Mouse (Mus musculus) lung, embryonic 14.5 days (tissue): ENCODE measurements around the gene Nek9. TPM values are rescaled to one million over a fixed set of nuclear protein-coding genes. Genes with fewer than 3 reads are reported as not detected.

Source experiments
- ATAC-seq: fragments of 200-750 bp; cut with Nextera tagmentation; 2 replicates; pipeline ENCODE4 v1.8.0; 2017; ENCODE audit warnings: mild to moderate bottlenecking, moderate TSS enrichment, moderate library complexity; ENCODE audit not compliant: insufficient read depth
- DNase-seq: peaks from one replicate; pipeline ENCODE4 v3.0.0-alpha.2; 2015
- H3K27ac ChIP-seq: fragments of 300-500 bp; sonication (generic); 2 replicates; pipeline ENCODE4 v1.5.1; 2014; ENCODE audit warnings: low read depth, mild to moderate bottlenecking, moderate library complexity
- H3K27me3 ChIP-seq: fragments of 300-500 bp; sonication (generic); 2 replicates; pipeline ENCODE4 v1.6.1; 2014; ENCODE audit warnings: low read length, control low read depth; ENCODE audit not compliant: insufficient read depth
- H3K36me3 ChIP-seq: fragments of 300-500 bp; sonication (generic); 2 replicates; pipeline ENCODE4 v1.6.1; 2014; ENCODE audit warnings: control low read depth; ENCODE audit not compliant: insufficient read depth
- H3K4me1 ChIP-seq: fragments of 300-500 bp; sonication (generic); 2 replicates; pipeline ENCODE4 v1.6.1; 2014; ENCODE audit warnings: antibody characterized with exemption, control low read depth; ENCODE audit not compliant: insufficient read depth
- H3K4me2 ChIP-seq: fragments of 300-500 bp; sonication (generic); 2 replicates; pipeline ENCODE4 v1.6.1; 2014; ENCODE audit warnings: mild to moderate bottlenecking
- H3K4me3 ChIP-seq: fragments of 300-500 bp; sonication (generic); 2 replicates; pipeline ENCODE4 v1.5.1; 2014; ENCODE audit warnings: low read depth, low read length
- H3K9ac ChIP-seq: fragments of 300-500 bp; sonication (generic); 2 replicates; pipeline ENCODE4 v1.6.1; 2014
- H3K9me3 ChIP-seq: fragments of 300-500 bp; sonication (generic); 2 replicates; pipeline ENCODE4 v1.6.1; 2016; ENCODE audit warnings: low read depth, low read length, control low read depth
- CTCF ChIP-seq: IDR thresholded peaks from 2 replicates; pipeline ENCODE4 v1.5.1; 2016; ENCODE audit warnings: antibody characterized with exemption, low read depth
- WGBS: fragments of 180-500 bp; shearing (Covaris S2); extraction: QIAGEN DNeasy Blood & Tissue Kit; methylation state at CpG from one replicate; pipeline ENCODE4 v1.1.7; 2014; 5-methylcytosine and 5-hydroxymethylcytosine counted together
- polyA plus RNA-seq: library from polyadenylated mRNA; unstranded; fragments of >200 nt; fragmentation: Nextera tagmentation; extraction: Ambion mirVana; gene quantifications from 2 replicates; pipeline ENCODE4 v1.2.1, GENCODE M21; 2014

Nek9 gene
- polyA plus RNA-seq, 1 experiment from 2014 or later, result 18.2 TPM

GRCm38 (mm10) chr12:85337567-85338311 lies 1.4 kb downstream of the Nek9 start:
- Histone ChIP-seq H3K27me3 (no peaks in the 10 kb centered on the region), H3K36me3 (peaks cover 42% of the 10 kb centered on the region), H3K9ac (peak overlapping the region; percentile 97; the same call in 1 of the 2 replicates), H3K4me2 (peak overlapping the region; percentile 64), H3K4me3 (peak overlapping the region; percentile 96), H3K9me3 (no peaks in the 10 kb centered on the region), H3K4me1 (0 out of 2 replicates have a peak, but pooled peaks cover 4% of the 10 kb centered on the region), H3K27ac (no peak overlapping the region)
- ATAC-seq (no peak), DNase-seq (no peak)
- 71% methylated on average over 6 of the region's 6 CpGs for WGBS
- TF ChIP-seq CTCF, result no peak

- Histone ChIP-seq H3K36me3 (peaks cover 89% of the 10 kb centered on the region), H3K4me1 (no peaks in the 10 kb centered on the region), H3K4me2 (no peak overlapping the region), H3K27me3 (no peaks in the 10 kb centered on the region), H3K9me3 (no peaks in the 10 kb centered on the region), H3K9ac (no peak overlapping the region), H3K27ac (no peak overlapping the region), H3K4me3 (no peak overlapping the region)
- ATAC-seq, result no peak
- no peak for DNase-seq
- no peak for TF ChIP-seq CTCF
- 87% methylated on average over 7 of the region's 7 CpGs for WGBS
These were observed 9.0 kb downstream of the Nek9 start for GRCm38 (mm10) chr12:85330153-85330552.

- DNase-seq, result no peak
- H3K27ac ChIP-seq, result no peak overlapping the region
- no peak for TF ChIP-seq CTCF
- 83% methylated on average over 3 of the region's 3 CpGs for WGBS
- H3K9ac ChIP-seq, result no peak overlapping the region
- H3K27me3 ChIP-seq, result no peaks in the 10 kb centered on the region
- no peak overlapping the region for H3K4me3 ChIP-seq
- ATAC-seq, result no peak
- H3K36me3 ChIP-seq, result peaks cover 92% of the 10 kb centered on the region
- H3K4me1 ChIP-seq, result no peaks in the 10 kb centered on the region
- no peak overlapping the region for H3K4me2 ChIP-seq
- no peaks in the 10 kb centered on the region for H3K9me3 ChIP-seq
These were observed 30.5 kb downstream of the Nek9 start for GRCm38 (mm10) chr12:85308651-85309050.

GRCm38 (mm10) chr12:85305247-85305892 lies 33.8 kb downstream of the Nek9 start:
- Histone ChIP-seq H3K9ac (no peak overlapping the region), H3K36me3 (peaks cover 96% of the 10 kb centered on the region), H3K4me3 (no peak overlapping the region), H3K27me3 (no peaks in the 10 kb centered on the region), H3K4me2 (no peak overlapping the region), H3K27ac (no peak overlapping the region), H3K4me1 (no peaks in the 10 kb centered on the region), H3K9me3 (no peaks in the 10 kb centered on the region)
- peak; percentile 98 for DNase-seq
- 40% methylated on average over 16 of the region's 16 CpGs for WGBS
- peak; percentile 99 for TF ChIP-seq CTCF
- peak; percentile 77 for ATAC-seq

GRCm38 (mm10) chr12:85304725-85305124 lies 34.4 kb downstream of the Nek9 start:
- no peaks in the 10 kb centered on the region for H3K4me1 ChIP-seq
- H3K4me2 ChIP-seq, result no peak overlapping the region
- no peaks in the 10 kb centered on the region for H3K27me3 ChIP-seq
- no peak for TF ChIP-seq CTCF
- DNase-seq, result no peak
- no peak for ATAC-seq
- no peak overlapping the region for H3K9ac ChIP-seq
- H3K4me3 ChIP-seq, result no peak overlapping the region
- no peaks in the 10 kb centered on the region for H3K9me3 ChIP-seq
- WGBS, result 62% methylated on average over 4 of the region's 4 CpGs
- peaks cover 94% of the 10 kb centered on the region for H3K36me3 ChIP-seq
- no peak overlapping the region for H3K27ac ChIP-seq

- Histone ChIP-seq H3K4me1 (peaks cover 5% of the 10 kb centered on the region), H3K4me3 (no peak overlapping the region), H3K27ac (no peak overlapping the region), H3K9ac (no peak overlapping the region), H3K9me3 (no peaks in the 10 kb centered on the region), H3K36me3 (peaks cover 80% of the 10 kb centered on the region), H3K27me3 (no peaks in the 10 kb centered on the region), H3K4me2 (no peak overlapping the region)
- DNase-seq (no peak), ATAC-seq (no peak)
- no peak for TF ChIP-seq CTCF
- WGBS, result 66% methylated on average over 2 of the region's 2 CpGs
These were observed 35.9 kb downstream of the Nek9 start for GRCm38 (mm10) chr12:85303256-85303655.

GRCm38 (mm10) chr12:85298835-85299180 lies 40.4 kb downstream of the Nek9 start:
- peak; percentile 46 for DNase-seq
- WGBS, result 51% methylated on average over 1 of the region's 1 CpGs
- Histone ChIP-seq H3K9ac (no peak overlapping the region), H3K4me1 (peaks cover 5% of the 10 kb centered on the region), H3K4me3 (no peak overlapping the region), H3K36me3 (peaks cover 38% of the 10 kb centered on the region), H3K4me2 (no peak overlapping the region), H3K9me3 (peaks cover 10% of the 10 kb centered on the region; the same call in 1 of the 2 replicates), H3K27ac (peak overlapping the region; percentile 54; the same call in 1 of the 2 replicates), H3K27me3 (no peaks in the 10 kb centered on the region)
- TF ChIP-seq CTCF, result no peak
- ATAC-seq, result no peak
